Mouse (Mus musculus) midbrain, postnatal 0 days (tissue): ENCODE measurements around the gene Nfib. TPM values are rescaled to one million over a fixed set of nuclear protein-coding genes. Genes with fewer than 3 reads are reported as not detected.
A peak's percentile ranks its signal among the peaks of the same experiment; 100 is the strongest.

Experiments
- ATAC-seq: fragments of 200-750 bp; cut with Nextera tagmentation; 2 replicates; pipeline ENCODE4 v1.8.0; 2017; ENCODE audit warnings: moderate number of reproducible peaks, mild to moderate bottlenecking, moderate TSS enrichment, moderate library complexity; ENCODE audit not compliant: low FRiP score
- DNase-seq: peaks from one replicate; pipeline ENCODE4 v3.0.0-alpha.2; 2015; ENCODE audit warnings: low spot score
- H3K27ac ChIP-seq: fragments of 300-500 bp; sonication (generic); 2 replicates; pipeline ENCODE4 v1.5.1; 2014; ENCODE audit warnings: low read depth, mild to moderate bottlenecking, low read length, mixed read lengths
- H3K27me3 ChIP-seq: fragments of 300-500 bp; sonication (generic); 2 replicates; pipeline ENCODE4 v1.6.1; 2014; ENCODE audit warnings: low read length, control low read depth, mixed read lengths; ENCODE audit not compliant: insufficient read depth
- H3K36me3 ChIP-seq: fragments of 300-500 bp; sonication (generic); 2 replicates; pipeline ENCODE4 v1.6.1; 2014; ENCODE audit warnings: low read length, control low read depth, mixed read lengths; ENCODE audit not compliant: insufficient read depth
- H3K4me1 ChIP-seq: fragments of 300-500 bp; sonication (generic); 2 replicates; pipeline ENCODE4 v1.6.1; 2014; ENCODE audit warnings: mild to moderate bottlenecking, control low read depth, antibody characterized with exemption, low read length, mixed read lengths; ENCODE audit not compliant: insufficient read depth
- H3K4me2 ChIP-seq: fragments of 300-500 bp; sonication (generic); 2 replicates; pipeline ENCODE4 v1.6.1; 2014; ENCODE audit warnings: low read depth, mild to moderate bottlenecking, low read length, mixed read lengths; ENCODE audit not compliant: poor library complexity, severe bottlenecking
- H3K4me3 ChIP-seq: fragments of 300-500 bp; sonication (generic); 2 replicates; pipeline ENCODE4 v1.5.1; 2014; ENCODE audit warnings: low read depth, mild to moderate bottlenecking, low read length, moderate library complexity
- H3K9ac ChIP-seq: fragments of 300-500 bp; sonication (generic); replicated peaks from 2 replicates; pipeline ENCODE4 v1.6.1; 2014; ENCODE audit warnings: mild to moderate bottlenecking, low read length, moderate library complexity, mixed read lengths; ENCODE audit not compliant: poor library complexity, severe bottlenecking
- H3K9me3 ChIP-seq: fragments of 300-500 bp; sonication (generic); 2 replicates; pipeline ENCODE4 v1.6.1; 2016; ENCODE audit warnings: low read length, control low read depth
- CTCF ChIP-seq: IDR thresholded peaks from 2 replicates; pipeline ENCODE4 v1.5.1; 2016; ENCODE audit warnings: antibody characterized with exemption, mild to moderate bottlenecking
- WGBS: fragments of 180-500 bp; shearing (Covaris S2); extraction: QIAGEN DNeasy Blood & Tissue Kit; methylation state at CpG from one replicate; pipeline ENCODE4 v1.1.7; 2014; 5-methylcytosine and 5-hydroxymethylcytosine counted together
- polyA plus RNA-seq: library from polyadenylated mRNA; unstranded; fragments of >200 nt; fragmentation: Nextera tagmentation; extraction: Ambion mirVana; gene quantifications from 2 replicates; pipeline ENCODE4 v1.2.1, GENCODE M21; 2015
- total RNA-seq: library from RNA; depleted of rRNA; stranded (reverse); fragments of >200 nt; gene quantifications from 2 replicates; pipeline ENCODE4 v1.2.3, GENCODE M21; 2014

Gene Nfib
- total and polyA plus RNA-seq, 2 experiments from 2014 or later = 27.7 to 62.8 TPM

- Histone ChIP-seq H3K27me3 (no peaks in the 10 kb centered on the region), H3K4me1 (0 out of 2 replicates have a peak, but pooled peaks cover 4% of the 10 kb centered on the region), H3K4me3 (no peak overlapping the region), H3K9me3 (no peaks in the 10 kb centered on the region), H3K36me3 (no peaks in the 10 kb centered on the region), H3K27ac (no peak overlapping the region), H3K4me2 (no peak overlapping the region), H3K9ac (no peak overlapping the region)
- WGBS = 53% methylated on average over 9 of the region's 9 CpGs
- TF ChIP-seq CTCF = no peak
- ATAC-seq = no peak
- DNase-seq = no peak
These were observed 414.9 kb downstream of the Nfib start for GRCm38 (mm10) chr4:82290623-82291022.

DNA sequence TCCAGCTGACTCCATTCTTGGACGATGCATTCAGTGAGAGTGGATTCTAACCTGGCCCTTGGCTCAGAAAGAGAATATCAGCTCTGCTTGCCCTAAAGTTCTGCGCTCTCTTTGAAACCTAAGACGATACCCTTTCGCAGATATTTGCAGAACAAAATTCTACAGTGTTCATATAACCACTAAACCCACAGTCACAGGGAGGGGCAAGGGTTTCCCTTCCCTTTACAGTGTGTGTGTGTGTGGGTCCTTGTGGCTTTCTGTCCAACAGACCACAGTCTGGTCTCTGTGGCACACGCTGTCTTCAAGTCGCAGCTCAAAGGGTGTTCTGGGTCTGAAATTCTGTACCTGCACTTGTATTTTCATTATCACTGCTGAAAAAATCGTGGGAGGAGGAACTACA lies 416.0 kb downstream of the Nfib start:
- WGBS = 74% methylated on average over 7 of the region's 7 CpGs

GRCm38 (mm10) chr4:82288138-82288537 lies 417.4 kb downstream of the Nfib start:
- Histone ChIP-seq H3K4me2 (no peak overlapping the region), H3K36me3 (no peaks in the 10 kb centered on the region), H3K9me3 (no peaks in the 10 kb centered on the region), H3K9ac (no peak overlapping the region), H3K27me3 (no peaks in the 10 kb centered on the region), H3K27ac (no peak overlapping the region), H3K4me1 (0 out of 2 replicates have a peak, but pooled peaks cover 4% of the 10 kb centered on the region), H3K4me3 (no peak overlapping the region)
- no peak for TF ChIP-seq CTCF
- DNase-seq (no peak), ATAC-seq (no peak)
- WGBS = 84% methylated on average over 2 of the region's 2 CpGs

More for the DNA sequence above, 416.0 kb downstream of the Nfib start:
- no peaks in the 10 kb centered on the region for H3K27me3 ChIP-seq
- H3K4me3 ChIP-seq = no peak overlapping the region
- TF ChIP-seq CTCF = no peak
- DNase-seq (no peak), ATAC-seq (no peak)
- no peaks in the 10 kb centered on the region for H3K9me3 ChIP-seq
- H3K27ac ChIP-seq = no peak overlapping the region
- no peaks in the 10 kb centered on the region for H3K36me3 ChIP-seq
- H3K4me1 ChIP-seq = 0 out of 2 replicates have a peak, but pooled peaks cover 4% of the 10 kb centered on the region
- H3K9ac ChIP-seq = no peak overlapping the region
- no peak overlapping the region for H3K4me2 ChIP-seq

DNA sequence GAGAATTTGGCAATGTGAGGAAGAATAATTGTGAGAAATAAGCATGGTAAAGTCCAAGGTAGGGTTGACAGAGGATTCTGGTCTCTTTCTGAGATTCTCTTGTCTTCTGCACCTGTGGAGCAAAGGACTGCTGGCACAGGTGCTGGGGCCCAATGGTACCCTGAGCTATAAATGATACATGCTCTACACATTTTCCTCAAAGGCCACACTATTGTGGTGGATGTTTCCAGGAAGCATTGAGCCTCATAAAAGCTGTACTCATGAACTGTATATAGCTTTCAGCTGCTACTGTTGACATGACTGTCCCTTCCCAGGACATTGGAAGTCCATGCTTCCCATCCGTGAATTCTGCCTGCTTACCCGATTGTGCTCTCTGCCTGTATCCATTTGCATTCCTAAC lies 418.1 kb downstream of the Nfib start:
- Histone ChIP-seq H3K4me1 (0 out of 2 replicates have a peak, but pooled peaks cover 4% of the 10 kb centered on the region), H3K4me2 (no peak overlapping the region), H3K9ac (no peak overlapping the region), H3K4me3 (no peak overlapping the region), H3K27ac (no peak overlapping the region), H3K36me3 (no peaks in the 10 kb centered on the region), H3K27me3 (no peaks in the 10 kb centered on the region), H3K9me3 (no peaks in the 10 kb centered on the region)
- TF ChIP-seq CTCF = no peak
- ATAC-seq = no peak
- no peak for DNase-seq
- 92% methylated on average over 2 of the region's 2 CpGs for WGBS

GRCm38 (mm10) chr4:82286931-82287330 lies 418.6 kb downstream of the Nfib start:
- ATAC-seq (no peak), DNase-seq (no peak)
- H3K4me3 ChIP-seq = no peak overlapping the region
- H3K9ac ChIP-seq = no peak overlapping the region
- no peaks in the 10 kb centered on the region for H3K27me3 ChIP-seq
- 92% methylated on average over 2 of the region's 2 CpGs for WGBS
- no peaks in the 10 kb centered on the region for H3K9me3 ChIP-seq
- no peak overlapping the region for H3K27ac ChIP-seq
- peak; percentile 18 for TF ChIP-seq CTCF
- H3K36me3 ChIP-seq = no peaks in the 10 kb centered on the region
- 0 out of 2 replicates have a peak, but pooled peaks cover 3% of the 10 kb centered on the region for H3K4me1 ChIP-seq
- H3K4me2 ChIP-seq = no peak overlapping the region

GRCm38 (mm10) chr4:82283536-82283935 lies 422.0 kb downstream of the Nfib start:
- Histone ChIP-seq H3K4me3 (no peak overlapping the region), H3K4me1 (no peaks in the 10 kb centered on the region), H3K27ac (no peak overlapping the region), H3K9me3 (no peaks in the 10 kb centered on the region), H3K36me3 (no peaks in the 10 kb centered on the region), H3K4me2 (no peak overlapping the region), H3K9ac (no peak overlapping the region), H3K27me3 (no peaks in the 10 kb centered on the region)
- 90% methylated on average over 6 of the region's 6 CpGs for WGBS
- no peak for DNase-seq
- no peak for ATAC-seq
- TF ChIP-seq CTCF = no peak
